Mouse (Mus musculus) megakaryocyte, embryonic 14.5 days (primary cell): ENCODE results near the gene Psmc3ip.

Experiments
- FLI1 ChIP-seq: IDR thresholded peaks from 2 replicates; pipeline ENCODE4 v1.6.1; 2012; ENCODE audit warnings: low read length, inconsistent platforms, mixed read lengths
- GATA1 ChIP-seq: IDR thresholded peaks from 3 replicates; pipeline ENCODE4 v1.6.1; 2012; ENCODE audit warnings: mixed read lengths, low read length, inconsistent platforms, borderline replicate concordance

GRCm38 (mm10) chr11:101098231-101098630 lies 3.0 kb upstream of the Psmc3ip start:
- no peak for TF ChIP-seq GATA1
- TF ChIP-seq FLI1: no peak
